Mouse (Mus musculus): ENCODE results near the gene Gm10197.

DNA sequence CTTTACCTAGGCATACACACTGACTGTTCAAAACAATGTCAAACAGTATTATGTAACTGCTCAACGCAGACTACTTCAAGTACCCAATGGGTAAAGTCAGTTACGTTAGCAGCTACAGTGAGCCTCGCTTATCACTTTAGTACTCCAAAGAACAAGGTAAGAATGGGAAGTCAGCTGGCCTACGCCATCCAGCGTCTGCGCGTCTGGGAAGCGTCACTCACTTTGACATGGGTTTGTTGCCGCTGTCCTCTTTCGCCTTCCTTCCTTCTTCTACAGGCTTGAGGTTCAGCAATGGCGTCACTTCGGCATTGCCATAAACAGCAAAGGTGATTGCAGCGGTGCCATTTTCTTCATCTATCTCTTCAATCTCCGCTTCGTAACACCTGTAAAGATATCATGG, 11.8 kb upstream of the Gm10197 start:
- no peak for TF ChIP-seq CTCF (IDR thresholded peaks at IDR 0.05; ENCODE audit: borderline replicate concordance, insufficient read depth, low read length)
- TF ChIP-seq POLR2A (IDR thresholded peaks at IDR 0.05; ENCODE audit: low read depth, low read length), result no peak
